Mouse (Mus musculus) brain, embryonic 14.5 days (tissue): ENCODE results near the gene Dhx58.

Experiments
- CTCF ChIP-seq: fragments of 200-500 bp; IDR thresholded peaks from 2 replicates; pipeline ENCODE4 v1.5.1; 2012; ENCODE audit warnings: inconsistent platforms, mild to moderate bottlenecking, moderate library complexity, borderline replicate concordance; ENCODE audit not compliant: insufficient read depth, insufficient read length; ENCODE audit errors: extremely low read depth
- POLR2A ChIP-seq: fragments of 200-500 bp; IDR thresholded peaks from 2 replicates; pipeline ENCODE4 v1.6.1; 2012; ENCODE audit warnings: mild to moderate bottlenecking, inconsistent platforms, borderline replicate concordance; ENCODE audit not compliant: poor library complexity, insufficient read depth, insufficient read length, severe bottlenecking; ENCODE audit errors: extremely low read depth

- TF ChIP-seq CTCF (no peak), POLR2A (no peak)
Measured at GRCm38 (mm10) chr11:100677810-100678209, 26.3 kb downstream of the Dhx58 start.
